Mouse (Mus musculus) lung, postnatal 0 days (tissue): ENCODE measurements at regions not wholly inside any gene's neighbourhood (a gene's known extent, or its start where the extent isn't known, plus 50 kb on each side); places are given as distances from the start of the nearest gene placed in this dataset.

Experiments
- CTCF ChIP-seq: IDR thresholded peaks from 2 replicates; pipeline ENCODE4 v1.5.1; 2016; ENCODE audit warnings: antibody characterized with exemption, mild to moderate bottlenecking
- EP300 ChIP-seq: IDR thresholded peaks from 2 replicates; pipeline ENCODE4 v1.6.1; 2016; ENCODE audit warnings: antibody characterized with exemption, mild to moderate bottlenecking, control low read depth

DNA sequence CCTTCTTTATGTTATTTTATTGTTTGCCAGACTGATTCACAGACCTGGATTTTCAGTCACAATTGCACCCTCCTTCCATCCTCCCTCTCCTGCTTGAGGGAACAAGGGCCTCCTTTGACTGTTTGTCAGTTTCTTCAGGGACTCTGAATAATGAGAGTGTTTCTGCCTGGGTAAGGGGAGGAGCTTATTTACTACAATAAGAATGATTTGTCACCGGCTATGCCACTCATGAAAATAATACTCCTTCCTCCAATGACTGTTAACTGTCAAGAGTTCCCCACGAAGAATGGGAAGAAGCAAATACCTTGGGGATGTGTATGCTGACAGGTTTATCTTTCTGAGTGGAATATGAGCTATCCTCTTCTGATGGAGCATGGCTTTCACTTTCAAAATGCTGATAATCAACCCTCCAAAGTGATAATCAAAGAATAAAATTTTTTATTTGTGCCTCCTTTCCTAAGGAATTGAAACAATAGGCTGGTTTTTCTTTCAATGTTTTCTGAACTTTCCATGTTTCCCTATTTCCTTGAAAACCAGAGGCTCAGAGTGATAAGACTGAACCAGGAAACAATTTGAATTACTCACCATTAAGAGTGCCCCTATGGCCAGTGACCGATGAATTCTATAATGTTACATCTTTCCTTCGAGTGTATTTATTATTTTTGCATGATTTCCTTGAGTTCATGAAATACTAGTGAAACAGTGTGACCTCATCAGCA is 269.3 kb upstream of the Klf6 start:
- TF ChIP-seq CTCF (no peak), EP300 (no peak)
